Mouse (Mus musculus) brain, embryonic 14.5 days (tissue): ENCODE measurements at regions not wholly inside any gene's neighbourhood (a gene's known extent, or its start where the extent isn't known, plus 50 kb on each side); places are given as distances from the start of the nearest gene placed in this dataset.

ENCODE experiments used
- DNase-seq: peaks from one replicate; pipeline ENCODE4 v3.0.0-alpha.2; 2011; ENCODE audit warnings: low read depth
- CTCF ChIP-seq: fragments of 200-500 bp; IDR thresholded peaks from 2 replicates; pipeline ENCODE4 v1.5.1; 2012; ENCODE audit warnings: inconsistent platforms, mild to moderate bottlenecking, moderate library complexity, borderline replicate concordance; ENCODE audit not compliant: insufficient read depth, insufficient read length; ENCODE audit errors: extremely low read depth
- POLR2A ChIP-seq: fragments of 200-500 bp; IDR thresholded peaks from 2 replicates; pipeline ENCODE4 v1.6.1; 2012; ENCODE audit warnings: mild to moderate bottlenecking, inconsistent platforms, borderline replicate concordance; ENCODE audit not compliant: poor library complexity, insufficient read depth, insufficient read length, severe bottlenecking; ENCODE audit errors: extremely low read depth

- no peak for TF ChIP-seq POLR2A
- no peak for TF ChIP-seq CTCF
- DNase-seq = no peak
These were observed 51.2 kb upstream of the Rap1b start for GRCm38 (mm10) chr10:117896911-117897643.

- DNase-seq = no peak
- TF ChIP-seq CTCF (no peak), POLR2A (no peak)
These were observed 51.9 kb upstream of the Rap1b start for GRCm38 (mm10) chr10:117897766-117898165.

GRCm38 (mm10) chr10:117898391-117898790 is 52.6 kb upstream of the Rap1b start:
- TF ChIP-seq POLR2A (no peak), CTCF (no peak)
- no peak for DNase-seq

GRCm38 (mm10) chr10:117899410-117899935 is 53.6 kb upstream of the Rap1b start:
- no peak for DNase-seq
- no peak for TF ChIP-seq POLR2A
- no peak for TF ChIP-seq CTCF

GRCm38 (mm10) chr10:117905666-117906266 is 59.9 kb upstream of the Rap1b start:
- TF ChIP-seq CTCF (no peak), POLR2A (no peak)
- DNase-seq = peak; percentile 53

- peak; percentile 88 for DNase-seq
- no peak for TF ChIP-seq CTCF
- 0 out of 2 replicates have a peak, but pooled peaks have one; percentile 13 for TF ChIP-seq POLR2A
These were observed 60.5 kb upstream of the Rap1b start for GRCm38 (mm10) chr10:117906267-117906811.

GRCm38 (mm10) chr10:117908079-117908675 is 62.3 kb upstream of the Rap1b start:
- peak; percentile 53 for DNase-seq
- TF ChIP-seq POLR2A (no peak), CTCF (no peak)

- TF ChIP-seq POLR2A (no peak), CTCF (no peak)
- no peak for DNase-seq
These were observed 63.3 kb upstream of the Rap1b start for GRCm38 (mm10) chr10:117909155-117909554.

- TF ChIP-seq POLR2A (no peak), CTCF (no peak)
- no peak for DNase-seq
These were observed 64.0 kb upstream of the Rap1b start for GRCm38 (mm10) chr10:117909811-117910239.

GRCm38 (mm10) chr10:117910426-117910825 is 64.6 kb upstream of the Rap1b start:
- no peak for TF ChIP-seq CTCF
- TF ChIP-seq POLR2A = no peak
- DNase-seq = no peak

GRCm38 (mm10) chr10:117915011-117915735 is 69.3 kb upstream of the Rap1b start:
- DNase-seq = no peak
- TF ChIP-seq POLR2A = no peak
- TF ChIP-seq CTCF = no peak

- no peak for TF ChIP-seq POLR2A
- TF ChIP-seq CTCF = no peak
- DNase-seq = no peak
These were observed 70.4 kb upstream of the Rap1b start for GRCm38 (mm10) chr10:117916280-117916679.
